Mouse (Mus musculus): ENCODE measurements at regions not wholly inside any gene's neighbourhood (a gene's known extent, or its start where the extent isn't known, plus 50 kb on each side); places are given as distances from the start of the nearest gene placed in this dataset.

DNA sequence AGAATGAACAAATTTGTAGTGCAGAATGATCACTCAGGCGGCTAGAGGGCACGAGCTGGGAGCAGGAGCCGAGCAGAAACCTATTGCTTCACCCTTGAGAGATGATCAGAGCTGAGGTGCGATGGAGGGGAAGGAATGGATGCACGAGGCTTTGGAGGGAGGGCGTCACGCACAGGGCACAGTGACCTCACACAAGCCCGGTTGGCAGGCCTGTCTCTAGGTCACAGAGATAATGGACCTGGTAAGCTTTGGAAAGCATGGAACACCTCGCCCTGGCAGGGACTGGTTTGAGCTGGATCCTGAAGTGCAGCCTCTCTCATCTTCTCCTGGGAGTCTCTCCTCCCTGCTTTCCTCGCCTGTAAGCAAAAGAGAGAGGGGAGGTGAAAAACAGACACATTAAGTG, 273.4 kb upstream of the Zmiz1 start:
- ATAC-seq: no peak

DNA sequence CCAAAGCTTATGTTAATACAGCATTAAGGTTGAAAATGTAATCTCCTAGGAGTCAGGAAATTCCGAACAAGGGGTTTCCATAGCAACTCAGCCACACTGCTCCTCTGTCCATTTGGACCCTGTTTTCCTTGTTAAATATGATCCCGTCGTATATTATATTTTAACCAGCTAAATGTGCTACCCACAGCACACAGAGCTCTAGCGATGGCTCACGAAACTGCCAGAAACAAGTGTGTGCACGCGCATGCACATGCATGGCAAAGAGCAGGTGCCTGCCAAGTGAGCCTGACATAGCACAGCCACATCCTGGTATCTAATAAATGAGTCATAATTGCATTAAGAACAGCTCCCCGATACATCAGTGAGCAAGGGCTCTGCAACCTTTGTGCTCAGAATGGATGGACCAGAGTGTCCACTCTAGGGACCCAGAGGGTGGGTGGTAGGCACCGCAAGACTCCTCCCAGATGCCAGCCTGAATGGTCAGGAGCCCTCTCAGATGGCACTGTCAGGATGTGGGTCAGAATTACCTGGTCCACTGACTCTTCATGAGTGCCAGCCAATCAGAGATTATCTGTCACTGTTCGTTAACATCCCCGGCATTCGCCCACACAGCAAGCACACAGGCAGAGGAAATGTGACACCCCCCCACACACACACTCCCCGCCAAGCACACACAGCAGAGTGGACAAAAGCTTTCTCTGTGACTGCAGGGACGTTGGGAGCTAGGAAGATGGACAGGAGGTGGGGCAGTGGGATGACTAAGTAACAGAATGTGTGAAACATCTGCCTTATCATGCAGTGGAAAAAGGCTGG, 272.8 kb upstream of the Zmiz1 start:
- no peak for ATAC-seq

DNA sequence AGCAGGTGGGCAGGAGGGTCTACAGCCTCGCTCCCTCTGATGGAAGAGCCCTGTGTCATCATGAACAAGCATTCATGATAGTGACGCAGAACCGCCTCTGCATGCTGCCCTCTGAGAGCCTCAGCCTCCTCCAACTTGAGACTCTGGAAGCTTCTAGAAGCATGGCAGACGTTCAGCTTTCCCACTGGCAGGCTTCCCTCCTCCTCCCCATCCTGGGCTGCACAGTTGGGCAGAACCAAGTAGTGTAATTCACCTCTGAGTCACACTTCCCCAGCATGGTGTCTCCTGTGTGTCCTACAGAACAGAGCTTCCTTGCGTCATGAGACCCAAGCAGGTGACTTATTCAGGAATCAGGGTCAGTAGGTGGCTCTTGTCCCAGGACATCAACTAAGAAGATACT, 271.3 kb upstream of the Zmiz1 start:
- ATAC-seq: no peak

DNA sequence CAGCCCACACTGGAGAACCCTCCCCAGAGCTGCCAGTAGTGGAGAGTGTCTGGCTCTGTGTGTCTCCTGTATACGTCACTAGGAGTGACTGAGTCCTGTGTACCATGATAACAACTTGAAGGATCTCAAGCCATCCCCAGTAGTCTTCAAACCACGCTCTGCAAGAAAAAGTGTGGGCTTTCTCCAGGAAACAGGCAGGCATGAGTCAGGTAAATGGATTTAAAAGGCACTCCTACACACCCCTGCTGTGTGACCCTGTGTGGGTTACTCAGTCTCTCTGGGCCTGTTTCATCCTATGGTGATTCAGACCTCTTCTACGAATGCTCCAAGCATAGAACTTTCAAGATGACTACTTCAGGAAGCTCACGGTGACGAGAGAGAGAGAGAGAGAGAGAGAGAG, 269.7 kb upstream of the Zmiz1 start:
- peak; percentile 22 for ATAC-seq

DNA sequence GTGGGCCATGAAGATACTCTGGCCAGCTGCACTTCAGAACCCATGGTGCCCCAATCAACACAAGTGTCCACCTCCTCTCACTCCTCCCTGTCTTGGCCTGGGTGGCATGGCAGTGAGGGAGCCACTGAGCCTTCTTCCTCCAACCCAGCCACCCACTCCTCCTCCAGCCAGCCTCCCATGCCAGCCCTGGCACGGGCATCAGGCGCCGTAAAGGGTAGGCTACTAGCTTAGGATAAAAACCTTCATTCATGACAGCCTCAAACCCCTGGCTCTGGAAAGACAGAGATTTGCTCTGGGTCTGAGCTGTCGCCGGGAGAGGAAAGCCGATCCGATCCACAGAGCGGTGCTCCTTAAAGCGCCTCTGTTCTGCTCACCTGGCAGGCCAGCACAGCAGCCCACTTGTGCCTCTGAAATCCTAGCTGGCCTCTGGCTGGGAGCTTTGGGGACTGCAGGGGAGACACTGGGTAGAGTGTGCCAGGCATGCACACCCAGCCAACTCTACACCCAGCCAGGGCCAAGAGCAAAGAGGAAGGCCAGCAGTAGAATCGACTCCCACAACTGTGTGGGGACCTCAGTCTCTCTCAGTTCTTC, 268.2 kb upstream of the Zmiz1 start:
- no peak for ATAC-seq

DNA sequence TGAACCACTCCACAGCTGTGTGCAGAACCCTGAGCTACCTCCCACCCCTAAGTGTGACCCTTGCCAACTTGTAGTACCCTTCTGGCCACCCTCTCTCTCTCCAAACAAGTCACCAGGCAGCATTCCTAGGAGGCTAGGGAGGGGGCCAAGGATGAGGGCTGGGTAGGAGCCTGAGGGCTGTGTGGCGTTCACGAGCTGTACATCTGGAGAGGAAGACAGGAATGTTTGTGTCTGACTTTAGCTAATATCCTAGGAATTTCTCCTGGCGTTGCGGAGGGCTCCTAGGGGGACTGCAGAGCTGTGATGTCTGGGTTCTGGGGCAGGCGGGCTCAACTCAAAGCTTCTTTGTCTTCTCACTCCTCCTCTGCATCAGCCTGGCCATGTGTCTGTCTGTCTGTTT, 262.2 kb upstream of the Zmiz1 start:
- no peak for ATAC-seq

DNA sequence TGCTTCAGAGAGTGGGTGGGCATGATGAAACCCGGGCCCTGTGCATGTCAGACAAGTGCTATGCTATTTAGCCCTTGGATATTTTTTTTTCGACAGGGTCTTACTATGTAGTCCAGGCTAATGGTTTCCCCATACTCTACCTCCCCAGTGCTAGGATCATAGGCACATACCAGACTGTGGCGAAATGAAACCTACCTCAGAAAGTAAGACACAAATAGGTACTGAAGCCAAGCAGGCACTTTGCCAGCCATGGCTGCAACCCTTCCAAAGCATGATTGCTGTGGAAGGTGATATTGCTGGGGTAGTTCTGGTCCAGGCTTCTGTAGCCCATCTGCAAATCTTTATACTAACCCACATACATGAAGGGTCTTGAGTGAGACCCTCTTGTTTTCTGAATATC, 259.1 kb upstream of the Zmiz1 start:
- ATAC-seq: no peak

DNA sequence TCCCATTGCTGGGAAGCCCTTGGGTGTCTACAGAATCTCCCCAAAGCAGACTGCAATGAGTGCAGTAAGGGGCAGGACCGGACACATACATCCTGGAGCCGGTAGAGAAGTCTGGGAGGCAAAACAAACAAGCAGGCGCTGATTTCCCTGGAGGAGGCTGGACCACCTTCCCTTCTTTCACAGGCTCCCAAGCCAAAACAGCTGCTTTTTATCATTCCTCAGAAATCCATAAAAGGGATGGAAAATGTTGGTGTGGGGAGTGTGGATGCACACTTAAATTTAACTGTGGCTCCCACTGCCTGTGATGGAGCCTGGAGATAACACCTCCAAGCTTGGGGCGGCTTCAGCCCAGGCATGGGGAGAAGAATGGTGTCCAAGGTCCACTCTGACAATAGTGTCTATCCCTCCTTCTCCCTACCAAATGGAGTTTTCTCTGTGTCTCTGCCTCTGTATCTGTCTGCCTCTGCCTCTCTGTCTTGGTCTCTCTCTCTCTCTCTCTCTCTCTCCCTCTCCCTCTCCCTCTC, 258.3 kb upstream of the Zmiz1 start:
- no peak for ATAC-seq

DNA sequence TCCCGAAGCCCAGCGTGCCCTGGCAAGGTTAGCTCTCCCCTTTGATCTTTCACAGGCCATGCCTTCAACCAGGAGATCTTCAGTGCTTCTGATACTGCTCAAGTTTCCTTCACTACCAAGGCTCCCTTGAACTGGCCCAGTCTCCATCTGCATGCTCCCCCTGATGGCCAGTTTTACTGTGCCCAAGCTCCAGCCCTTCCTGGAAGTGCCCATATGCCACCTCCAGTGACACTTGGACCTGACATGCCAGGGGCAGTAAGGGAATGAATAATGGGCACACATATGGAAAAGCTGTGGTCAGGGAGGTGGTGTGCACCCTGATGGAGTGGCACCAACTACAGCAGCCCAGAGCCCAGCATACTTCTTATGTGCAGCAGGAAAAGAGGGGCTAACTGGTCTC, 256.7 kb upstream of the Zmiz1 start:
- ATAC-seq: no peak

DNA sequence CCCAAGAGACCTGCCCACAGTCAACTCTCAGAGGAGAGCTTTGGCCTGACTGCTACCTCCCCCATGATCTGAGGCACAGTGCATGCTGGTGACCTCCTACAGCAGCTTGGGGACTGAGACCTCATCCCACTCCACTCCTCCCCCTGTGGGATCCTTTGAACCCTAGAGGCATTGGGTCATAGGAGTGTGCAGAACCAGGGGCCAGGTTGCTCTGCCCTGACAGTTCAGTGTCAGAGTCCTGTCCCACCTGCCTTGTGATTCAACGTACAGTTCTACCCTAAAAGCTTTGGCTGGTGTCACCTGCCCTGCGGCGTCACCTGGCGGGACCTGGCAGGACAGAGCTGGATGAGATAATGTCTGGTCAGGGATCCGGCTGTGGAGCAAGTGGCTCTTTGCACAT, 254.9 kb upstream of the Zmiz1 start:
- ATAC-seq: no peak

DNA sequence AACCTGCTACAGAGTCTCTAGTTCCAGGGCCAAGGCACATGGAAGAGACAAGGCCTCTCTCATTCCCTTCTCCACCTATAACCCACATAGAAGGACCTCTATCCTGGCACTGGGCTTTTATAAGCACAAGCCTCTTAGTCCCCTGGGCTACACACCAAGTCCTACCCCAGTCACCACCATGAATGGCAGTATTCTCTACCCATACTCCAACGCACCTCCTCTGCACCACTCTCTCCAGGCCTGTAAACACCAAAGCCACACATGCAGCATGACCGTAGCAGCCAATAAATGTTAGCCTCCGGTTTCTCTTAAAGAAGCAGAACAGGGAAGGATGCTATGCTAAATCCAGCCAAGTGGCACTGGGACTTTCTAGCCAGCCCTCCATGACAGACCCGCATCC, 252.1 kb upstream of the Zmiz1 start:
- no peak for ATAC-seq

DNA sequence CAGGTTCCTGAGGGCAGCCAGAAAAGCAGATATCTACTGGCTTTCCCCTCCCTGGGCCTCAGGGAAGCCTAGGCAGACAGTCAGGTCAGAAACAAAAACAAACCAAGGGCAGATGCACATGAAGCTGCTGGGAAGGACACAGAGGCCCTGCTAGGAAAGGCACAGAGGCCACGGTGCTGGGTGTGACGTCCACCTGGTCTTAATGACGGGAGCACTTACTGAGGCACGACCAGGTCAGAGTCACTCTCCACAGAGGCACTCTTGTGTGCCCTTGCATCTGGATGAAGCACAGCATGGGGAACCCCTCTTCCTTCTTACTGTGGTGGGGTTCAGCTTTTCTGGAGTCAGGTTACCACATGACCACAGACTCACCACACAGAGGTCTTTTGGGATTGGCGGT, 251.6 kb upstream of the Zmiz1 start:
- ATAC-seq: no peak

DNA sequence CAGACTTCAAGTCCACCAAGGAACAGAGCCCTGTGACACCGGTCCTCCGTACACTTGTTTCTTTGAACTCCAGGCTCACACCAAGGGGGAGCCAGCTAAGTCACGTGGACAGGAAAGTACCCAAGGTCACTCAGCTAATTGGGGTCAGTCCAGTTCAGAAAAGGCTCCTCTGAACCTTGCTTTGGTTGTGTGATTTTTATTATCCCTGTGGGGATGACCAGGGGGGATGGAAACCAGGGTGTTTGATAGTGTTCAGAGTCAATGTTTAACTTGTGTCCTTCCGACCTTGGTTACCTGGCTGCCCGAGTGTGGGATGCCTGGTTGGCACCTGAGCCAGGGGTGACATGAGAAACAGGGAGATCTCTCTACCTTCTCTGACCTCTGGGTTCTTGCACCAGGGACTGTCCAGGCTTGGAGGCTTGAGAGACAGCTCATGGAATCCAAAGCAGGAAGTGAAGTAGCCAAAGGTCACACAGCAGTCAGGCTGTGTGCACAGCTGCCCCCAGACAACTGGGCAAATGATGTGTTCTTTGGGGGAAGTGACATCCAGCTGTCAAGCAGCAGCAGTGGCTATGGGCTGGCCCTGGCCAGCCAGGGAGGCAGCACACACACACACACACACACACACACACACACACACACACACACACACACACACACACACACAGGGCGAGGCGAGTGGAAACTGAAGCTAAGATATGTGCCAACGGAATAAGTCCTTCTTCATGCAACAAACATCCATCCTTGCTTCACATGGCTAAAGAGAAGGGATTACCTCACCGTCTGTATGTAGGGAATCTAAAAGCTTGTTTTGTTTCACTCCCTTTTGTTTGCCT, 250.5 kb upstream of the Zmiz1 start:
- no peak for ATAC-seq

DNA sequence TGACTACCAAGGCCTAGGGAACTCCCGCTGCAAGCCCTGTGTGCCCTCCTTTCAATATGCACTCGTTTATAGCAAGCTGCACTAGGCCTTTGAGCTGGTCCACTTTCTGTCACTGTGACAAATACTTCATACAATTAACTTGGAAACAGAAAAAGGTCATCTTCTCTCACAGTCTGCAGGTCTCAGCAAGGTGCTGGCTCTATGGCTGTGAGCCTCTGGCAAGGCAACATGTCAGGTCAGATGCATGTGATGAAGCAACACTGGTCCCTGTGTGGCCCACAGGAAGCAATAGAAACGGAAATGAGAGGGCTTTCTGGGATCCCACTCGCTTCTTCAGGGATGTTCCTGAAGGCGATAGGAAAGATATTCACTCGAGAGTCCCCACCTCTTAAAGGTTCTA, 245.9 kb upstream of the Zmiz1 start:
- no peak for ATAC-seq

DNA sequence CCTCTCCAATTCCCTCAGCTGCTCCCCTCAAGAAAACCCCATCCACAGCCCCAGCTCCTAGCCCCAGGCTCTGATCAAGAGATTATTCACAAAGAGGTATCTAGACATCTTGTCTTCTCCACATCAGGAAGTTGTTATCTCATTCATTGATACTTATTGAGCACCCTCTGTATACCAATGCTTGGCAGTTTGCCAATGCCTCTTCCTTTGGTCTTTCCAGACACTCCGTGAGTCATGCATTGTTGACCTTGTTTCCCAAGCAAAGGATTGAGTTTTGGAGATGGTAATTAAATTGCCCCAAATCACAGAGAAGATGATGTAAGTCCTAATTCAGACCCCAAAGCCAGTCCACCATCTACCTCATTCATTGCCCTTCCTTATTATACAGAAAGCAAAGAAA, 235.9 kb upstream of the Zmiz1 start:
- ATAC-seq: no peak

DNA sequence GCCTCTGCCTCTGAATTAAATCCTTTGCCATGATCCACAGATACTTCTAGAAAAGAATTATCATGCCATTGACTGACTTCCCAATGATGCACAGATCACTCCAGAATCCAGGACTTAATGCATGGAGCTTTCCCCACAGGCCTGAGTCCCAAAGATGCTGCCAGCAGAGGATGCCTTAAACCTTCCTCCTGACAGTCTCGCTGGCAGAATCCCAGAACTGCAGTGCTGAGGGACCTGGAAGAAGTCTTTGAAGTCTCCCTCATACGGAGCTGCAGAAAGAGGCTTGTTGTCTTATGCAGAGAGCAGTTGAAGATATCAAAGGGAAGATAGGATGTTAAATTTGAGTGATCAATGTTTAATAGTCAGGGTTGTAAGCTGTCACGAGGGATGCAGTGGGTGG, 233.8 kb upstream of the Zmiz1 start:
- ATAC-seq: no peak

DNA sequence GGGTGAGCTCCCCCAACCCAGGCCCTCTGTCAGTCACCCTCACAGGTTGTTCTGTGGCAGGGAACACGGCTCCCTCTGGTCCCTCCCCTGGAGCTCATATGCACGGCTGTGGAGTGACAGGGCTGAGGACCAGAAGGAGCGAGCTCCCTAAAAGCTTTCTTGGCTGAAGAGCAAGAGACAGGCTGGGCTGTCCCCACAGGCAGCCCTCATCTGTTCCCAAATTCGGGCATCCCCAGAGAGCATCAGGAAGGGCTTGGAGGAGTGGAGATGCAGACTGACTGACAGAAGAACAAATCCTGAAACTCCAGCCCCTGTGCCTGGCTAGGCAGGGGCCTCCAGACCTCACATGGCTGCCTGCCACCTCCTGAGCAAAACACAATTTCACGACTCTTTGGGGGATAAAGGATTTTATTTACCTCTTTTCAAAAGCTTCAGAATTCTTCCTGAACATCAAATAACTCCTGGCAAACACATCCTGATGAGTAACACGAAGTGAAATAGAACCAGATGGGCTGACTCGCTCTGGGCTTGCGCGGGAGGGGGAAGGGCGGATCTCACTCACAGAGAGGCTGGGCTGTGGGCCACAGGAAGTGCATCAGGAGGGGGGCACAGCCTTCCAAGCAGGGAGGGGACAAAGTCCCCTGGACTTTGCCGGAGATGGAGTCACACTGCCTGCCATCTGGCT, 232.7 kb upstream of the Zmiz1 start:
- ATAC-seq: no peak

DNA sequence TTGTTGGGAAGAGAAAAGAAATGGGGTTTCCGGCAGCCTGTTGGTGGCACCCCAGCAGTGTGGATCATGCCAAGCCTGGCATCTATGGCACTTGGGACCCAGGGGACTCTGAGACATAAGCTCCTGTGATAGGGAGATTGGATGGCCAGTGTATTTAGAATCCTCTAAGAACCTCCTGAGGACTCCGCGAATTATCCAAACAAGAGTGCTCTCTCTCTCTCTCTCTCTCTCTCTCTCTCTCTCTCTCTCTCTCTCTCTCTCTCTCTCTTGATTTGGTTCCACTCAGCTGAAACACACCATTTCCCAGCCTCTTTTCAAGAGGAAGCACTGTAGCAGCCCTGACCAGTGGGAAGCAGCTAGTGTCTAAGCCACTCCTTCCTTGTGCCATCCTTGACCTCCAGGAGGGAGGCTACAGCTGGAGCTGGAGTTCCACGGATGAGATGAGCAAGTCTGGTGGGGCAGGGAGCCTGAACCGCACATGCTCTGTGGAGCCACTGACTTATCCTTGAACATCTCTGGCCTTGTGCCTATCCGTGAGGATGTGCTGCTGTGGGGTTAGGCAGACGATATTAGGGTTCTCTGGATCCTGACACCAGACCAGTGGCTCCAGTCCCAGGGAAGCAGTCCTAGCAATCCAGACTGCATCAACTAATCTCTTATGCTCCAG, 232.0 kb upstream of the Zmiz1 start:
- ATAC-seq: no peak

DNA sequence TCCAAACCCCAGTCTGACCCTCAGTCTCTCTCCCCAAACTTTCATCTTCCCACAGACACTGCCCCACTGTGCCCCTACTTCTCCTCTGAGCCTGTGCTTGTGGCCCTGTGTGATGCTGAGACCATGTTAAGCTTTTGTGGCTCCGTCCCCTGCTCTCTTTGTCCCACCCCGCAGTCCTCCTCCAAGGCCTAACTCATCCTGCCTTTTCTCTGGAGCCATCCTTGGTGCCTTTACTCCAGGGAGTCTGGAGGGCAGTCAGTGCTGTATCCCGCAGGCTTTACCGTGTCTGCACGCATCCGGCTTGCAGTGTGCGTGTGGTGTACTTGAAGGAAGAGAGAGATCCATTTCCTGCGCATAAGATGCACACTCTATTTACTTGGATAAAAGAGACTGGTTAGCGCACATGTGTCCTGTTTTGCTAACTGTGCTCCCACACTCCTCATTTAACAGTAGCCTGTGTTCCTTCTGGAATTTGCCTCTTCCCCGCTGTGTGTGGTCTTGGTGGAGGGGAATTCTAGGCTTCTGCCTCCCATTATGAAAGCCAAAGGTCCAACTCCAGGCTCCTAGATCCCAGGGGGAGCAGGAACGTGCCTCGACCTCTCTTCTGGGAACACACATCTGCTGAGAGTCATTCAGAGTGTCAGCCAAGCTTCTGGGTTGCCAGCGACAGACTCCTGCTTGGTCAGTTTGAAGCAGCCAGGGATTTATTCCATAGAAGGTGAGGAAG, 230.5 kb upstream of the Zmiz1 start:
- ATAC-seq: no peak

DNA sequence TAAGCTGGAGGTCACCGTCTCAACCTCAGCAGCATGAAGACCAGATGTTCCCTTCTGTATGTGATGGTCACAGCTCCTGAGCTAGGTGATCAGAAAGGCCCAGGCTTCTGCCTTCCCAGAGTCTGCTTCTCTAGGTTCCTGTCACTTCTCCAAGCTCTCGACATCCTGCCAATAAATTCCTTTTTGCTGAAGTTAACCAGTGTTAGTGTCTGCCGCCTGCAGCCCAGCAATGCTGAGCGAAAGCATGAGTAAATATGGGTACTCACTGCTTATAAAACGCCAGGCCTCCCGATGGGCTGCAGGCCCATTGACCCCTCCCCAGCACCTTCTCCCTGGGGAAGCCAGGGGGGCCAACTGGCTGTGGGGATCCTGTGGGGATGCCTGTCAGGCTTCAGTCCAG, 229.4 kb upstream of the Zmiz1 start:
- no peak for ATAC-seq

DNA sequence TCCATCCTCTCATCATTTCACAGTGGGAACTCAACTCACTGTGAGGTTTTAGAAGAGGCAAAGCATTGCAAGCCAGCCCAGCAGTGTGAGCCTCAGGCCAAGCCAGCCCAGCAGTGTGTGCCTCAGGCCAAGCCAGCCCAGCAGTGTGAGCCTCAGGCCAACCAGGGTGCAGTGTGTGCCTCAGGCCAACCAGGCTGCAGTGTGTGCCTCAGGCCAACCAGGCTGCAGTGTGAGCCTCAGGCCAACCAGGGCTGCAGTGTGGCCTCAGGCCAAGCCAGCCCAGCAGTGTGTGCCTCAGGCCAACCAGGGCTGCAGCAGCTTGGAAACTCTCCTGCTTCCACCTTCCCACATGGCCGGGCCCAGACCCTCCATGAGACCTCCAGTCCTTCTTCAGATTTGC, 227.1 kb upstream of the Zmiz1 start:
- ATAC-seq: no peak
